Mouse (Mus musculus) right cerebral cortex, postnatal 4 days (tissue): ENCODE results near the gene Birc6.
"Not testable (repeated sequence)": the region's sequence is repeated elsewhere in the genome, so short reads cannot be mapped to it uniquely, and the experiment has no call there.

Experiments
- DNase-seq: peaks from one replicate; pipeline ENCODE4 v3.0.0-alpha.2; 2022

Gene Birc6

GRCm38 (mm10) chr17:74569219-74569618, 41.1 kb downstream of the Birc6 start:
- no peak for DNase-seq

- no peak for DNase-seq
These were observed 42.5 kb downstream of the Birc6 start for GRCm38 (mm10) chr17:74570585-74570984.

GRCm38 (mm10) chr17:74577173-74577572, 49.1 kb downstream of the Birc6 start:
- DNase-seq: no peak

DNA sequence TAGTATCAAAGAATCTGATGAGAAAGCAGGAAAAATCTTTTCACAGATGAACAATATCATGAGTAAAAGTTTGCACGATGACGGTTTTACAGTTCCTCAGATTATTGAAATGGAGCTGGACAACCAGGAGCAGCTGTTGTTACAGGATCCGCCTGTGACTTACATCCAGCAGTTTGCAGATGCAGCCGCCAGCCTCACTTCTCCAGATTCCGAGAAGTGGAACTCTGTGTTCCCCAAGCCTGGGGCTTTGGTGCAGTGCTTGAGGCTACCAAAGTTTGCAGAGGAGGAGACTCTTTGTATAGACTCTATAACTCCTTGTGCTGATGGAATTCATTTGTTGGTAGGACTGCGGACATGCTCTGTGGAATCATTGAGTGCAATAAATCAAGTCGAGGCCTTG, 51.5 kb downstream of the Birc6 start:
- DNase-seq: no peak

DNA sequence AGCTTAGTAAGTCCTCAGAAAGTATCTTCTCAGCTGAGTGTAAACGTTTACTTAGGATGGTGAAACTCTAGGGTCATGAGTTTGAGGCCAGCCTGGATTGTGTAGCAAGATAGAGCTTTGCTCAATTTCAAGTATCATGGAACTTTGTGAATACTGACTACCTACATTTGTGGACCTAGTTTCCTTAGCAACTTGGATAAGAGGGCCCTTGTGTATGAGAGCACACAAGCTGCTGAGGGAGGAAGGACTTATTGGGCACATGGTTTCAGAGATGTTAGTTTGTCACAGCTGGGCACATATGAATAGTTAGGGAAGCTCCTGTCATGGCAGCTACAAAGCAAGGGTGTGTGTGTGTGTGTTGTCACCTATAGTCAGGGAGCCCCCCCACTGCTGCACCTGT, 52.6 kb downstream of the Birc6 start:
- no peak for DNase-seq

DNA sequence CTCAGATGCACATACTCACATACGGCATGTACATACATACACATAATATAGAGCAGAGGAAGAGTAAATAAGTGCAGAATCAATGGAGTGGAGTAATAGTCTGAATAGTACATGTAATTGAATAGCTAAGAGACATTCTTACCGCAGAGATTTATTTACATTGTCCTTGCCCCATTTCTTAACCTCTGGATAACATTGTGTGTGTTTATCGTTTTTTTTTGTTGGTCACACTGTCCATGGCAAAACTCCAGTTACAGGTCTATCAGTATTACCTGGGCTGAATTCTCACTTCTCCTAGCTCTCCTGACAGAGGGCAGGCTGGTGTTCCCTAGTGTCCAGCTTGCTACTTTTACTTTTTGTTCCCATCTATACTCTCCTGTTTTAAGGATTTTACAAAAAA, 58.7 kb downstream of the Birc6 start:
- no peak for DNase-seq

DNA sequence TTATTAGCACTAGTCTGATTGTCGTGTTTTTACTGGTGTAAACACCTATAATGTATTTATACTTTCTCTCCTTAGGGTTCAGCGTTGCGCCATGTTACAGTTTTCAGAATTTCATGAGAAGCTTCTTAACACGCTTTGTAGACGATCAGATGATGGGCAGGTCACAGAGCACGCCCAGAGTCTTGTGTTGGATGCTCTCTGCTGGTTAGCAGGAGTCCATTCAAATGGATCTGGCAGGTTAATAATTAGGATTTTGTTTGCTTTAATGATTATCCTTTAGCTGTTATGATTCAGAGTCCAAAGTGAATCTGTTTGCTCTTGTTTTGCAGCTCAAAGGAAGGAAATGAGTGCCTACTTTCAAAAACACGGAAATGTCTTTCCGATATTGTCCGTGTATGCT, 70.8 kb downstream of the Birc6 start:
- no peak for DNase-seq

DNA sequence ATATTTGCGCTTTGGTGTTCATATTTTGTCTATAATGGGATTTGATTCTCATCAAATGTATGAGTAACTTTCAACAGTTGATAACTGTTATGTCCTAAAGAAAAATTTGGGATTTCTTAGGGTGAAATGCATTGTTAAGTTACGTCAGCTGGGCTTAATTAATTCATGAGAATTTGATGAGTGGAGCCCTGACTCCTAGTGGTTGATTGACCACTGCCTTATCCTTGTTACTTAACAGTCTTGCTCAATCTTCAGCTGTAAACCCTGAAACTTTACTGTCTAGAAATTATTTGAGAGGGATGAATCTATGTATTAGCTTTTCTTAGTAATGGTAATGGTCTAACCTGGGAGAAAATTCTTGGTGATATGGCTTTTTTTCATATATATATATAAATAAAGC, 71.3 kb downstream of the Birc6 start:
- DNase-seq: no peak

GRCm38 (mm10) chr17:74601201-74601600, 73.1 kb downstream of the Birc6 start:
- no peak for DNase-seq

- DNase-seq: no peak
These were observed 102.7 kb downstream of the Birc6 start for GRCm38 (mm10) chr17:74630798-74631197.

GRCm38 (mm10) chr17:74642445-74642844, 114.3 kb downstream of the Birc6 start:
- DNase-seq: no peak

- no peak for DNase-seq
These were observed 130.3 kb downstream of the Birc6 start for GRCm38 (mm10) chr17:74658362-74658761.

DNA sequence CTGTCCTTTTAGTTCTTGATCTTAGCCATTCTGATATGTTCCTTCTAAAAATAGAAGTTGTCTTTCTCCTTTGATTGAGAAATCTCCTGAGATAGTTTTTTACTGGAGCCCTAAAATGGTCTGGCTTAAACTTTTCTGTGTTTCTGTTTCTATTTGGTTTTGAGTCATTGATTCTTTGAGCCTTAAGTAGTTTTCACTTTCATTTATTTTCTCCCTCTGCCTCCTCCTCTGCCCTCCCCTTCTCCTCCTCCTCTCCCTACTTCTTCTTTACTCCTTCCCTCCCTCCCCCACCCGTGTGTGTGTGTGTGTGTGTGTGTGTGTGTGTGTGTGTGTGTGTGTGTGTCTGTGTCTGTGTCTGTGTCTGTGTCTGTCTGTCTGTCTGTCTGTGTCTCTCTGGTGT, 139.9 kb downstream of the Birc6 start:
- DNase-seq: no peak

DNA sequence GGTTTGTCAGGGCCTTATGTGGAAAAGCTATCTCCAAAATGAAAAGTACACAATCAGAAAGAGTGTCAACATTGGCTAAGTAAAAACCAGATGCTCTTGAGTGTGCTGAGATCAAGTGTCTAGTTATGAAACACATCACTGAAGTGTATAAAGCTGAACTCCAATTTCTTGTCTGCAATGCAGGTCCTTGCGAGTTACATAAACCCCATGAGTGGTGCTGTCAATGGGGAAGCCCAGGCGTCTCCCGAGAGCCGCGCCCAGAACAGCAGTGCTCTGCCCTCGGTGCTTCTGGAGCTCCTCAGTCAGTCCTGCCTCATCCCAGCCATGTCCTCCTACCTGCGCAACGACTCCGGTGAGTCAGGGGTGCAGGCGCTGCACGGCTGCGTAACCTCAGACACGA, 141.9 kb downstream of the Birc6 start:
- DNase-seq: no peak

- DNase-seq: no peak
These were observed 144.4 kb downstream of the Birc6 start for GRCm38 (mm10) chr17:74672446-74672845.

DNA sequence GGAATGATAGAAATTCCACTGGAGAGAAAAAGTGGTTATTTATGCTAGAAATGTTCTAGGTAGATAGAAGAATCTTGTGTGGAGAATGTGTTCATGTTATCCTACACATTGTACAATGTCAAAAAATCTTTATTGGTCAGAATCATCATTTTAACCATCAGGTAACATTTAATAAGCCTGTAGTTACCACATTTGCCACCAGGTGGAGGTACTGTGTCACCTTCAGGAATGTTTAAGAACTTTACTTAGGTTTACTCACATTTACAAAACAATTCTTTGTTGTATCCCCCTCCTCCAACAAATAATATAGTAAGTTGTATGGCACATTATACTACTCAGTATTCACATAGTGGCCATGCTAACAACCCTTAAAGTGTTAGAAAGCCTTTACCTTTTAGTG, 145.2 kb downstream of the Birc6 start:
- peak; percentile 26 for DNase-seq

DNA sequence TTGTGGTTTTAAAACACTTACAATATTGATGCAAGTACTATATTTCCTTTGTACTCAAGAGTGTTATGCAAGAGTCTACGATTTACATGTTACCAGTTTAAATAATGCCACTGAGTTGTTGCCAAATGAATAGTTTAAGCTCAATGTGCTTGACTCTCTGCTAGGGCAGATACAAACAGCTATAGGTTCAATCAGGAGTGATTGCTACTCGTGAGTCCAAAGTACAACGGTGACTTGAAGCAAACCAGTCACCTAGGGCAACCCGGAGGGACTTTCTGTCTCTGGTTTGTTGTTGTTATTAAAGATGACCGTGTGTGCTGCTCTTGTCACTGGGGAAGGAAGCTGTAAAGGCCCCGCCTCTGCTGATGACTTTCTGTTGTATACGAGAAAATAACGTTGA, 150.0 kb downstream of the Birc6 start:
- DNase-seq: no peak

- DNase-seq: no peak
These were observed 156.8 kb downstream of the Birc6 start for GRCm38 (mm10) chr17:74684927-74685326.

DNA sequence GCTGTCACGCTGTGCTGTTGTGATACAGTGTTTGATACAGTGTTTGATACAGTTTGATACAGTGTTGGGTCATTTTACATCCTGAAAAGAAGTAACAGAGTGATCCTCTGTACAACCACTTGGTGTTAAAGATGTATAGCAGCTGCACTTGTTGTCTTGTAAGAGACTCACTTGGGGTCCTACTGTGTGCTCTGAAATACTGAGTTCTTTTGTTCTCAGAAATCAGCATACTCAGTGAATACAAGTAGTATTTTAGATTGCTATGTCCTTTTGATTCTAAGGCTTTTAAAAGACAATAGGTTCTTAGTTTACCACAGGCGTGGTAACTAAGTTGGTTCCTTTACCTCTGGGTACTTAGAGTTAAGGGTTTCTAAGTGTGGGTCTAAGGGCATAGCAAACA, 160.5 kb downstream of the Birc6 start:
- no peak for DNase-seq

DNA sequence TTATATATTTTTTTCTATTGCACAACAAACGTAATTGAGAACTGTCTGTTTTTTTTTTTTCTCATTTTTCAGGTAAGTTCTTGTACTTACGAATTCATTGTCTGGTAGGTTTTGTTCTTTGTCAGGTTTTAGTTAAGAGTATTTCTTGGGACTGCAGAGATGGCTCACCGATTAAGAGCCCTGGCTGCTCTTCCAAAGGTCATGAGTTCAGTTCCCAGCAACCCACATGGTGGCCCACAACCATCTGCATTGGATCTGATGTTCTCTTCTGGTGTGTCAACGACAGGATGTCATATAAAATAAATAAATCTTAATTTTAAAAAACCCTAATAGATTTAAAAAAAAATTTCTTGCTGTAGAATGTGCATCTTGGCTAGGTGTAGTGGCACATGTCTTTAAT, 161.3 kb downstream of the Birc6 start:
- no peak for DNase-seq

DNA sequence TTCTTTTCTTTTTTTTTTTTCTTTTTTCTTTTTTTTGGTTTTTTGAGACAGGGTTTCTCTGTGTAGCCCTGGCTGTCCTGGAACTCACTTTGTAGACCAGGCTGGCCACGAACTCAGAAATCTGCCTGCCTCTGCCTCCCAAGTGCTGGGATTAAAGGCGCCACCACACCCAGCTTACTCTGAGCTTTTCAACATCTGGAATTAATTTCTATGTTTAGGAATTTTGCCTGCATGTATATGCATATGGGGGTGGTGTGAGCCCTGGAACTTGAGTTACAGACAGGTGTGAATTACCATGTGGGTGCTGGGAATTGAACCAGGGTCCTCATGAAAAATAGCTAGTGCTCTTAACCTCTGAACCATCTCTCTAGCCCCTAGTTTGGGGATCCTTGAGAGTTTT, 173.6 kb downstream of the Birc6 start:
- not testable (repeated sequence) for DNase-seq

GRCm38 (mm10) chr17:74705480-74705879, 177.4 kb downstream of the Birc6 start:
- no peak for DNase-seq

- DNase-seq: no peak
These were observed 178.5 kb downstream of the Birc6 start for GRCm38 (mm10) chr17:74706593-74706992.

GRCm38 (mm10) chr17:74707637-74708152, 179.6 kb downstream of the Birc6 start:
- DNase-seq: no peak

DNA sequence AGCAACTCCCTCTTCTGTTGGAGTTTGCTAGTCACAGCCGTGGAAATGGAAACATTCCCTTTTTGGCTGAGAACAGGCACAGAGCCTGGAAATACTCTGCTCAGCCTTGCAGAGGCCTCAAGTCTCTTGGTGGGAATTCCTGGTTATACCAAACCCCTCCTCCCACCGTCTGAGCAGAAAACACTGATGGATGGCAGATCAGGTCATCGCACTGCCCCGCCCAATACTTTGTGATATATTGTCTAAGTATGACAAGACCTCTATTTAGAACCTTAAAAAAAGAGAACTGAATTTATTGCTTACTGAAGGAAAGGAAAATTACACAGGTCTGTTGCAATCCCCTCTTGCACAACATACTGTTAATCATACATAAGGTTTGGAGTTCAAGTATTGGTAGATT, 182.6 kb downstream of the Birc6 start:
- DNase-seq: no peak

GRCm38 (mm10) chr17:74711627-74712026, 183.5 kb downstream of the Birc6 start:
- no peak for DNase-seq
